Mouse (Mus musculus): ENCODE results near the gene Cnfn. TPM values are rescaled to one million over a fixed set of nuclear protein-coding genes. Genes with fewer than 3 reads are reported as not detected.
A peak's percentile ranks its signal among the peaks of the same experiment; 100 is the strongest.

The Cnfn gene
- polyA plus RNA-seq, 1 experiment from 2014 or later, result not detected

- Histone ChIP-seq H3K4me3 (peak overlapping the region; percentile 31), H3K9ac (no peak overlapping the region)
- 47% methylated on average over 8 of the region's 8 CpGs for WGBS
Measured at GRCm38 (mm10) chr7:25377100-25377700, 7.7 kb upstream of the Cnfn start.

GRCm38 (mm10) chr7:25376556-25376955 lies 7.0 kb upstream of the Cnfn start:
- Histone ChIP-seq H3K4me2 (peak overlapping the region; percentile 43), H3K27me3 (replicated peaks) (peaks cover 7% of the 10 kb centered on the region; the same call in 1 of the 2 replicates), H3K4me3 (peak overlapping the region; percentile 31), H3K9me3 (no peaks in the 10 kb centered on the region), H3K27ac (no peak overlapping the region), H3K9ac (no peak overlapping the region), H3K36me3 (replicated peaks) (no peaks in the 10 kb centered on the region), H3K4me1 (peaks cover 24% of the 10 kb centered on the region)
- whole genome bisulfite sequencing, result 6% methylated on average over 17 of the region's 17 CpGs
- ATAC-seq (replicated peaks), result peak; percentile 65

More at GRCm38 (mm10) chr7:25377100-25377700, 7.7 kb upstream of the Cnfn start:
- H3K4me1 ChIP-seq, result peaks cover 24% of the 10 kb centered on the region
- no peak for ATAC-seq (replicated peaks)
- no peaks in the 10 kb centered on the region for H3K36me3 ChIP-seq (replicated peaks)
- H3K27ac ChIP-seq, result no peak overlapping the region
- peaks cover 7% of the 10 kb centered on the region; the same call in 1 of the 2 replicates for H3K27me3 ChIP-seq (replicated peaks)
- H3K4me2 ChIP-seq, result peak overlapping the region; percentile 43
- no peaks in the 10 kb centered on the region for H3K9me3 ChIP-seq

GRCm38 (mm10) chr7:25372441-25372840 lies 2.9 kb upstream of the Cnfn start:
- no peaks in the 10 kb centered on the region for H3K36me3 ChIP-seq (replicated peaks)
- peaks cover 21% of the 10 kb centered on the region for H3K27me3 ChIP-seq (replicated peaks)
- H3K9me3 ChIP-seq, result no peaks in the 10 kb centered on the region
- WGBS, result 89% methylated on average over 5 of the region's 5 CpGs
- H3K4me1 ChIP-seq, result peaks cover 16% of the 10 kb centered on the region
- no peak overlapping the region for H3K9ac ChIP-seq
- H3K4me2 ChIP-seq, result no peak overlapping the region
- H3K27ac ChIP-seq, result no peak overlapping the region
- no peak for ATAC-seq (replicated peaks)
- H3K4me3 ChIP-seq, result no peak overlapping the region

- H3K36me3 ChIP-seq (replicated peaks), result peaks cover 12% of the 10 kb centered on the region
- H3K4me2 ChIP-seq, result no peak overlapping the region
- no peak overlapping the region for H3K4me3 ChIP-seq
- no peak overlapping the region for H3K27ac ChIP-seq
- no peak overlapping the region for H3K9ac ChIP-seq
- peaks cover 24% of the 10 kb centered on the region for H3K27me3 ChIP-seq (replicated peaks)
- H3K4me1 ChIP-seq, result peaks cover 19% of the 10 kb centered on the region
- no peaks in the 10 kb centered on the region for H3K9me3 ChIP-seq
- WGBS, result 29% methylated on average over 12 of the region's 12 CpGs
- ATAC-seq (replicated peaks), result peak; percentile 24; the same call in 1 of the 2 replicates
Measured at GRCm38 (mm10) chr7:25368333-25368732, 1.2 kb downstream of the Cnfn start.

- no peaks in the 10 kb centered on the region for H3K9me3 ChIP-seq
- ATAC-seq (replicated peaks), result 0 out of 2 replicates have a peak, but pooled peaks have one; percentile 5
- no peak overlapping the region for H3K4me3 ChIP-seq
- 4% methylated on average over 32 of the region's 33 CpGs for WGBS
- H3K9ac ChIP-seq, result no peak overlapping the region
- peaks cover 18% of the 10 kb centered on the region for H3K36me3 ChIP-seq (replicated peaks)
- H3K4me1 ChIP-seq, result peaks cover 19% of the 10 kb centered on the region
- H3K27ac ChIP-seq, result no peak overlapping the region
- H3K4me2 ChIP-seq, result peak overlapping the region; percentile 28; the same call in 1 of the 2 replicates
- peaks cover 24% of the 10 kb centered on the region for H3K27me3 ChIP-seq (replicated peaks)
Measured at GRCm38 (mm10) chr7:25367632-25368293, 1.8 kb downstream of the Cnfn start.

GRCm38 (mm10) chr7:25365937-25366625 lies 3.4 kb downstream of the Cnfn start:
- ATAC-seq (replicated peaks), result 0 out of 2 replicates have a peak, but pooled peaks have one; percentile 11
- 19% methylated on average over 13 of the region's 13 CpGs for WGBS
- peak overlapping the region; percentile 10; the same call in 1 of the 2 replicates for H3K27ac ChIP-seq
- H3K9ac ChIP-seq, result no peak overlapping the region; the same call in 1 of the 2 replicates
- peaks cover 19% of the 10 kb centered on the region for H3K4me1 ChIP-seq
- H3K4me3 ChIP-seq, result no peak overlapping the region
- peaks cover 23% of the 10 kb centered on the region for H3K36me3 ChIP-seq (replicated peaks)
- no peak overlapping the region for H3K4me2 ChIP-seq
- H3K27me3 ChIP-seq (replicated peaks), result peaks cover 24% of the 10 kb centered on the region
- H3K9me3 ChIP-seq, result no peaks in the 10 kb centered on the region

GRCm38 (mm10) chr7:25363632-25364031 lies 5.9 kb downstream of the Cnfn start:
- Histone ChIP-seq H3K27me3 (replicated peaks) (peaks cover 13% of the 10 kb centered on the region), H3K4me3 (no peak overlapping the region), H3K36me3 (replicated peaks) (peaks cover 31% of the 10 kb centered on the region), H3K9me3 (no peaks in the 10 kb centered on the region), H3K4me2 (no peak overlapping the region), H3K4me1 (peaks cover 19% of the 10 kb centered on the region), H3K27ac (no peak overlapping the region), H3K9ac (no peak overlapping the region)
- ATAC-seq (replicated peaks), result no peak
- 94% methylated on average over 17 of the region's 17 CpGs for WGBS

- WGBS, result 90% methylated on average over 19 of the region's 19 CpGs
- H3K9ac ChIP-seq, result no peak overlapping the region
- no peak for ATAC-seq (replicated peaks)
- H3K36me3 ChIP-seq (replicated peaks), result peaks cover 31% of the 10 kb centered on the region
- H3K4me1 ChIP-seq, result peaks cover 19% of the 10 kb centered on the region
- H3K4me3 ChIP-seq, result no peak overlapping the region
- H3K9me3 ChIP-seq, result no peaks in the 10 kb centered on the region
- peaks cover 8% of the 10 kb centered on the region for H3K27me3 ChIP-seq (replicated peaks)
- H3K27ac ChIP-seq, result no peak overlapping the region
- H3K4me2 ChIP-seq, result no peak overlapping the region
Measured at GRCm38 (mm10) chr7:25363151-25363550, 6.4 kb downstream of the Cnfn start.

GRCm38 (mm10) chr7:25358721-25359206 lies 10.8 kb downstream of the Cnfn start:
- no peak overlapping the region for H3K9ac ChIP-seq
- H3K36me3 ChIP-seq (replicated peaks), result peaks cover 26% of the 10 kb centered on the region

GRCm38 (mm10) chr7:25348861-25349260 lies 20.7 kb downstream of the Cnfn start:
- ATAC-seq (replicated peaks), result no peak
- Histone ChIP-seq H3K4me3 (no peak overlapping the region), H3K9me3 (no peaks in the 10 kb centered on the region), H3K4me1 (no peaks in the 10 kb centered on the region), H3K4me2 (no peak overlapping the region), H3K27ac (no peak overlapping the region), H3K9ac (no peak overlapping the region), H3K36me3 (replicated peaks) (peaks cover 42% of the 10 kb centered on the region), H3K27me3 (replicated peaks) (no peaks in the 10 kb centered on the region)
- whole genome bisulfite sequencing, result 95% methylated on average over 8 of the region's 8 CpGs

More at GRCm38 (mm10) chr7:25358721-25359206, 10.8 kb downstream of the Cnfn start:
- Histone ChIP-seq H3K9me3 (no peaks in the 10 kb centered on the region), H3K4me3 (no peak overlapping the region), H3K27me3 (replicated peaks) (no peaks in the 10 kb centered on the region), H3K4me2 (no peak overlapping the region), H3K4me1 (no peaks in the 10 kb centered on the region), H3K27ac (no peak overlapping the region)
- 76% methylated on average over 19 of the region's 19 CpGs for WGBS
- peak; percentile 53 for ATAC-seq (replicated peaks)

GRCm38 (mm10) chr7:25341000-25341784 lies 28.3 kb downstream of the Cnfn start:
- Histone ChIP-seq H3K27me3 (replicated peaks) (no peaks in the 10 kb centered on the region), H3K9ac (no peak overlapping the region), H3K36me3 (replicated peaks) (peaks cover 13% of the 10 kb centered on the region; the same call in 1 of the 2 replicates), H3K9me3 (no peaks in the 10 kb centered on the region), H3K27ac (peak overlapping the region; percentile 19; the same call in 1 of the 2 replicates), H3K4me3 (no peak overlapping the region), H3K4me1 (no peaks in the 10 kb centered on the region), H3K4me2 (no peak overlapping the region)
- peak; percentile 81 for ATAC-seq (replicated peaks)
- WGBS, result 65% methylated on average over 20 of the region's 20 CpGs

Measured in midbrain, embryonic 15.5 days (tissue).